Comparison of ENCODE assay signal across 23 mouse cellular contexts in genomic region chr16:28239382-28239781, GRCm38 (mm10).
A peak's percentile ranks its signal among the peaks of the same experiment; 100 is the strongest.
DNase-seq lines count a peak whose midpoint lies in the region; ATAC-seq and TF ChIP-seq lines count a peak whose summit lies in the region.
"Had no signal": no experiment of that assay in that cellular context is flagged by ENCODE, and none has a peak within 500 bp of the region (broad histone marks: within the 10 kb centered on the region; RNA-seq: fewer than 3 reads in every experiment).

No protein-coding gene starts in this region.

- no peak overlapping the region for H3K4me2 ChIP-seq in liver, embryonic 11.5 days
- no peak overlapping the region for H3K4me2 ChIP-seq in liver, embryonic 14.5 days (ENCODE audit: low read depth)
- H3K4me2 ChIP-seq: heart, embryonic 12.5 days; heart, embryonic 15.5 days; hindbrain, embryonic 14.5 days had no signal

- no peak overlapping the region for H3K27ac ChIP-seq in liver, embryonic 11.5 days (ENCODE audit: low read depth, low read length)
- H3K27ac ChIP-seq in MEL (ENCODE audit: control insufficient read depth, low read depth, low read length), result no peak overlapping the region
- no peak overlapping the region for H3K27ac ChIP-seq in liver, embryonic 14.5 days
- H3K27ac ChIP-seq: hindbrain, embryonic 14.5 days had no signal

- H3K36me3 ChIP-seq in liver, embryonic 11.5 days (ENCODE audit: control insufficient read depth, insufficient read depth, low read length), result no peaks in the 10 kb centered on the region
- H3K36me3 ChIP-seq in MEL (ENCODE audit: control insufficient read depth in 1 of 2, insufficient read depth in 2 of 2, low read length in 2 of 2), result peaks cover 0 to 10% of the 10 kb centered on the region in 2 experiments; a peak in 2 of 4 replicates
- no peaks in the 10 kb centered on the region for H3K36me3 ChIP-seq in liver, embryonic 14.5 days (replicated peaks; ENCODE audit: control insufficient read depth, insufficient read depth, low read depth)
- H3K36me3 ChIP-seq: heart, embryonic 12.5 days; heart, embryonic 15.5 days had no signal

- DNase-seq in liver, embryonic 11.5 days (ENCODE audit: low spot score), result no peak
- DNase-seq in liver (no peak), MEL (ENCODE audit: low read depth, low spot score) (peak; percentile 37)
- peak in 1 of 3 experiments; percentile 2 for DNase-seq in liver, embryonic 14.5 days (ENCODE audit: low read depth in 3 of 3, low spot score in 3 of 3)
- DNase-seq: adrenal gland, adult 2 months; adrenal gland, postnatal 14 days; cerebellum, adult 18-20 months; cerebellum, adult 9-10 months; cerebellum, postnatal 14 days; forebrain, postnatal 0 days; gastrocnemius, postnatal 25 days; heart, adult 18-20 months; heart, postnatal 10 days; heart, postnatal 36 days had no signal

- H3K9ac ChIP-seq in liver, embryonic 11.5 days (ENCODE audit: low read depth, low read length), result no peak overlapping the region
- no peak overlapping the region for H3K9ac ChIP-seq in MEL (ENCODE audit: control insufficient read depth, low read depth, low read length, poor library complexity, severe bottlenecking)
- no peak overlapping the region for H3K9ac ChIP-seq in liver, embryonic 14.5 days (replicated peaks)
- H3K9ac ChIP-seq: forebrain, postnatal 0 days; heart, embryonic 12.5 days; heart, embryonic 15.5 days; hindbrain, embryonic 14.5 days had no signal

- H3K9me3 ChIP-seq in liver, embryonic 11.5 days (ENCODE audit: control insufficient read depth, low read length), result no peaks in the 10 kb centered on the region
- no peaks in the 10 kb centered on the region for H3K9me3 ChIP-seq in MEL (replicated peaks; ENCODE audit: insufficient read depth, low read length)
- H3K9me3 ChIP-seq in liver, embryonic 14.5 days (ENCODE audit: control insufficient read depth, low read length), result no peaks in the 10 kb centered on the region
- H3K9me3 ChIP-seq: heart, embryonic 12.5 days; heart, embryonic 15.5 days had no signal

- no peak for TF ChIP-seq CTCF in MEL (IDR thresholded peaks at IDR 0.05 in 2 of 3, conservative IDR thresholded peaks at IDR 0.05 in 1 of 3; ENCODE audit: control insufficient read depth in 1 of 3, insufficient read depth in 1 of 3, low read depth in 2 of 3, low read length in 3 of 3, poor library complexity in 1 of 3, severe bottlenecking in 1 of 3)
- TF ChIP-seq CTCF in liver, embryonic 14.5 days (IDR thresholded peaks at IDR 0.05; ENCODE audit: low read depth), result no peak

- H3K79me2 ChIP-seq in MEL (ENCODE audit: control insufficient read depth, insufficient read depth, low read length, poor library complexity), result no peaks in the 10 kb centered on the region

- ATAC-seq in liver, embryonic 11.5 days (replicated peaks; ENCODE audit: low FRiP score), result peak; percentile 39; the same call in 1 of the 2 replicates
- peak; percentile 48; the same call in 1 of the 2 replicates for ATAC-seq in liver, embryonic 14.5 days (ENCODE audit: insufficient read depth)
- no peak for ATAC-seq in erythroblast, adult 5-6 weeks (replicated peaks; ENCODE audit: low FRiP score, poor library complexity, severe bottlenecking)
- ATAC-seq in frontal cortex, adult (ENCODE audit: low TSS enrichment), result no peak
- ATAC-seq: CD4-positive, CD25-positive, alpha-beta regulatory T cell, adult 4 months; hindbrain, postnatal 0 days; inflammation-experienced regulatory T-cells, adult 6 months had no signal

- TF ChIP-seq POLR2A in MEL (IDR thresholded peaks at IDR 0.05; ENCODE audit: control insufficient read depth in 1 of 2, insufficient read depth in 1 of 2, low read depth in 1 of 2, low read length in 2 of 2, poor library complexity in 1 of 2), result no peak

- 56% methylated on average over 4 of the region's 4 CpGs for WGBS in liver, embryonic 11.5 days
- 14% methylated on average over 4 of the region's 4 CpGs for WGBS in liver, embryonic 14.5 days (ENCODE audit: insufficient replicate concordance)

- TF ChIP-seq EP300 in MEL (IDR thresholded peaks at IDR 0.05; ENCODE audit: low read depth in 1 of 2, low read length in 2 of 2), result peak; percentile 69 to 85
- 0 out of 2 replicates have a peak, but pooled peaks have one; percentile 10 for TF ChIP-seq EP300 in liver, embryonic 14.5 days (IDR thresholded peaks at IDR 0.05; ENCODE audit: low read depth)

- no peak overlapping the region for H3K4me3 ChIP-seq in liver, embryonic 11.5 days (ENCODE audit: low read depth, low read length)
- 0 out of 4 replicates have a peak overlapping the region, but pooled peaks of 1 of the 2 experiments have one; percentile 11 for H3K4me3 ChIP-seq in MEL (ENCODE audit: control insufficient read depth in 1 of 2, insufficient read depth in 1 of 2, low read depth in 2 of 2, low read length in 2 of 2)
- no peak overlapping the region for H3K4me3 ChIP-seq in liver, embryonic 14.5 days (ENCODE audit: insufficient read depth in 1 of 2, low read depth in 2 of 2, low read length in 2 of 2)
- H3K4me3 ChIP-seq: heart, embryonic 12.5 days; heart, embryonic 15.5 days had no signal

- H3K27me3 ChIP-seq in liver, embryonic 11.5 days (replicated peaks; ENCODE audit: control insufficient read depth, insufficient read depth, low read length), result no peaks in the 10 kb centered on the region
- H3K27me3 ChIP-seq in MEL (ENCODE audit: control insufficient read depth in 1 of 2, insufficient read depth in 2 of 2, low read length in 2 of 2), result no peaks in the 10 kb centered on the region
- H3K27me3 ChIP-seq in liver, embryonic 14.5 days (ENCODE audit: control insufficient read depth, insufficient read depth, low read length), result no peaks in the 10 kb centered on the region
- H3K27me3 ChIP-seq: heart, embryonic 12.5 days; heart, embryonic 15.5 days; Patski had no signal

- H3K4me1 ChIP-seq in liver, embryonic 11.5 days (replicated peaks; ENCODE audit: control insufficient read depth, insufficient read depth, low read length), result no peaks in the 10 kb centered on the region
- peaks cover 0 to 4% of the 10 kb centered on the region in 2 experiments; a peak in 1 of 4 replicates for H3K4me1 ChIP-seq in MEL (ENCODE audit: control insufficient read depth in 1 of 2, insufficient read depth in 2 of 2, low read length in 2 of 2)
- H3K4me1 ChIP-seq in liver, embryonic 14.5 days (replicated peaks; ENCODE audit: control insufficient read depth in 2 of 2, insufficient read depth in 2 of 2, low read length in 1 of 2), result no peaks in the 10 kb centered on the region
- H3K4me1 ChIP-seq: heart, embryonic 12.5 days had no signal

- no peak for TF ChIP-seq RAD21 in MEL (IDR thresholded peaks at IDR 0.05; ENCODE audit: low read depth, low read length)

TF ChIP-seq in MEL, 35 proteins besides CTCF, POLR2A, EP300 and RAD21:
- peak; percentile 36; the same call in 1 of the 2 replicates for TF ChIP-seq MYB (IDR thresholded peaks at IDR 0.05; ENCODE audit: low read depth, low read length)
- peak; percentile 47; the same call in 1 of the 2 replicates for TF ChIP-seq TCF12 (IDR thresholded peaks at IDR 0.05; ENCODE audit: low read depth, low read length)
- no peak for TF ChIP-seq ZC3H11A (IDR thresholded peaks at IDR 0.05; ENCODE audit: low read depth, low read length)
- no peak for TF ChIP-seq SMC3 (IDR thresholded peaks at IDR 0.05; ENCODE audit: low read depth, low read length)
- no peak for TF ChIP-seq HCFC1 (IDR thresholded peaks at IDR 0.05; ENCODE audit: low read depth, low read length)
- TF ChIP-seq GATA1 (IDR thresholded peaks at IDR 0.05; ENCODE audit: low read depth, low read length), result peak; percentile 85
TF ChIP-seq in MEL: peak in this region for 3.

Comparison
In these comparisons a context has a peak if more than half of its experiments do, and no peak if none do; other contexts are left out.
1. ATAC-seq: peak in liver, embryonic 11.5 days (single experiment) and liver, embryonic 14.5 days (single experiment); none in erythroblast, adult 5-6 weeks (single experiment) and frontal cortex, adult (single experiment).